9 mouse cellular contexts compared by ENCODE assay signal in genomic region chr1:85902108-85902561, GRCm38 (mm10). TPM values are rescaled to one million over a fixed set of nuclear protein-coding genes. Genes with fewer than 3 reads are reported as not detected.
A peak's percentile ranks its signal among the peaks of the same experiment; 100 is the strongest.
DNase-seq lines count a peak whose midpoint lies in the region; ATAC-seq and TF ChIP-seq lines count a peak whose summit lies in the region.
"Had no signal": no experiment of that assay in that cellular context is flagged by ENCODE, and none has a peak within 500 bp of the region (broad histone marks: within the 10 kb centered on the region; RNA-seq: fewer than 3 reads in every experiment).

No protein-coding gene starts in this region.

- no peak overlapping the region for H3K27ac ChIP-seq in kidney, adult 2 months (ENCODE audit: insufficient read depth, low read depth, low read length)
- peak overlapping the region; percentile 56; the same call in 1 of the 2 replicates for H3K27ac ChIP-seq in forebrain, embryonic 16.5 days (ENCODE audit: low read length)
- peak overlapping the region; percentile 37; the same call in 1 of the 2 replicates for H3K27ac ChIP-seq in hindbrain, postnatal 0 days

- no peak for TF ChIP-seq CTCF in kidney, adult 2 months (conservative IDR thresholded peaks at IDR 0.05; ENCODE audit: insufficient read depth, insufficient read length, low read depth, low read length)
- TF ChIP-seq CTCF in hindbrain, postnatal 0 days (IDR thresholded peaks at IDR 0.05; ENCODE audit: low read depth), result no peak

- H3K4me2 ChIP-seq in forebrain, embryonic 16.5 days (ENCODE audit: low read length), result no peak overlapping the region
- no peak overlapping the region for H3K4me2 ChIP-seq in hindbrain, postnatal 0 days (ENCODE audit: low read depth, low read length)

- H3K36me3 ChIP-seq in kidney, adult 2 months (ENCODE audit: control insufficient read depth, insufficient read depth, low read length), result peaks cover 2% of the 10 kb centered on the region
- H3K36me3 ChIP-seq in forebrain, embryonic 16.5 days (ENCODE audit: control insufficient read depth, insufficient read depth), result peaks cover 28% of the 10 kb centered on the region
- H3K36me3 ChIP-seq in hindbrain, postnatal 0 days (ENCODE audit: insufficient read depth, low read length), result peaks cover 40% of the 10 kb centered on the region

- 30% methylated on average over 7 of the region's 7 CpGs for WGBS in kidney, adult 2 months
- WGBS in forebrain, embryonic 16.5 days, result 8% methylated on average over 6 of the region's 7 CpGs
- 19% methylated on average over 7 of the region's 7 CpGs for WGBS in hindbrain, postnatal 0 days

- peak; percentile 44 for ATAC-seq in forebrain, embryonic 16.5 days
- ATAC-seq in hindbrain, postnatal 0 days, result peak; percentile 79

- H3K9me3 ChIP-seq in forebrain, embryonic 16.5 days (ENCODE audit: control insufficient read depth, low read length), result no peaks in the 10 kb centered on the region
- no peaks in the 10 kb centered on the region for H3K9me3 ChIP-seq in hindbrain, postnatal 0 days (ENCODE audit: low read length)

- DNase-seq in kidney, adult 2 months, result peak; percentile 22
- no peak for DNase-seq in kidney, adult 9 months
- DNase-seq in adrenal gland, postnatal 36 days, result peak; percentile 48 to 52
- peak; percentile 88 for DNase-seq in hindbrain, postnatal 0 days (ENCODE audit: low spot score)
- DNase-seq in skeletal muscle tissue, adult 2 months (ENCODE audit: low read depth, low spot score), result peak; percentile 33
- no peak for DNase-seq in natural killer cell, adult 2 months (ENCODE audit: low spot score in 2 of 2)
- no peak for DNase-seq in frontal cortex, postnatal 36 days (ENCODE audit: low spot score in 2 of 2)

- TF ChIP-seq POLR2A in kidney, adult 2 months (IDR thresholded peaks at IDR 0.05; ENCODE audit: low read depth, low read length), result no peak

- peaks cover 5% of the 10 kb centered on the region; the same call in 1 of the 2 replicates for H3K4me1 ChIP-seq in kidney, adult 2 months (ENCODE audit: control insufficient read depth, insufficient read depth, low read length)
- H3K4me1 ChIP-seq in forebrain, embryonic 16.5 days (replicated peaks; ENCODE audit: control insufficient read depth, insufficient read depth, low read length), result peaks cover 56% of the 10 kb centered on the region
- H3K4me1 ChIP-seq in hindbrain, postnatal 0 days (ENCODE audit: insufficient read depth, low read length), result peaks cover 56% of the 10 kb centered on the region

- no peaks in the 10 kb centered on the region for H3K27me3 ChIP-seq in kidney, adult 2 months (replicated peaks; ENCODE audit: control insufficient read depth, insufficient read depth, low read length)
- no peaks in the 10 kb centered on the region for H3K27me3 ChIP-seq in forebrain, embryonic 16.5 days (replicated peaks; ENCODE audit: control insufficient read depth, insufficient read depth, low read length)
- no peaks in the 10 kb centered on the region for H3K27me3 ChIP-seq in hindbrain, postnatal 0 days (ENCODE audit: insufficient read depth, low read length)

- no peak overlapping the region for H3K4me3 ChIP-seq in kidney, adult 2 months (ENCODE audit: insufficient read depth, low read depth, low read length)
- H3K4me3 ChIP-seq in forebrain, embryonic 16.5 days (replicated peaks; ENCODE audit: low read length), result no peak overlapping the region
- H3K4me3 ChIP-seq in hindbrain, postnatal 0 days (ENCODE audit: low read length), result no peak overlapping the region

- no peak overlapping the region for H3K9ac ChIP-seq in forebrain, embryonic 16.5 days (replicated peaks; ENCODE audit: low read depth, low read length)
- H3K9ac ChIP-seq in hindbrain, postnatal 0 days (replicated peaks; ENCODE audit: low read length), result no peak overlapping the region

RNA-seq across cellular contexts. Expression of gene Itm2c, which starts 8.1 kb away (rescaled TPM):
- polyA plus RNA-seq in kidney, adult 2 months (2012; rRNA removed), result 166 and 198 TPM in 2 replicates
- total RNA-seq in adrenal gland, postnatal 36 days (2021), result 100 to 1,000 TPM; 508 to 581 TPM
- 146 and 166 TPM in 2 replicates for polyA plus RNA-seq in forebrain, embryonic 16.5 days (2015; fragmentation: Nextera tagmentation; extraction: Ambion mirVana)
- total RNA-seq in hindbrain, postnatal 0 days (2014; rRNA removed), result 329 and 336 TPM in 2 replicates
- polyA plus RNA-seq in hindbrain, postnatal 0 days (2015; fragmentation: Nextera tagmentation; extraction: Ambion mirVana), result 244 and 253 TPM in 2 replicates

RNA-seq across cellular contexts. Expression of gene 4933407L21Rik, which starts 26.1 kb away (rescaled TPM):
- polyA plus RNA-seq in kidney, adult 2 months (2012; rRNA removed), result 0.06 and 0.12 TPM in 2 replicates
- not detected for total RNA-seq in adrenal gland, postnatal 36 days (2021)
- 3.6 and 5.6 TPM in 2 replicates for polyA plus RNA-seq in forebrain, embryonic 16.5 days (2015; fragmentation: Nextera tagmentation; extraction: Ambion mirVana)
- total RNA-seq in hindbrain, postnatal 0 days (2014; rRNA removed), result 11.8 and 18.8 TPM in 2 replicates
- polyA plus RNA-seq in hindbrain, postnatal 0 days (2015; fragmentation: Nextera tagmentation; extraction: Ambion mirVana), result 12.3 and 13.9 TPM in 2 replicates

RNA-seq across cellular contexts. Expression of gene Gpr55, which starts 58.7 kb away (rescaled TPM):
- 0.03 TPM in 1 of 2 replicates, not detected in the other for polyA plus RNA-seq in kidney, adult 2 months (2012; rRNA removed)
- total RNA-seq in adrenal gland, postnatal 36 days (2021), result 1 to 10 TPM; 2.7 to 2.8 TPM
- 0.16 TPM in 1 of 2 replicates, not detected in the other for polyA plus RNA-seq in forebrain, embryonic 16.5 days (2015; fragmentation: Nextera tagmentation; extraction: Ambion mirVana)
- 0.21 TPM in 1 of 2 replicates, not detected in the other for total RNA-seq in hindbrain, postnatal 0 days (2014; rRNA removed)
- polyA plus RNA-seq in hindbrain, postnatal 0 days (2015; fragmentation: Nextera tagmentation; extraction: Ambion mirVana), result 0.14 and 0.15 TPM in 2 replicates
- total RNA-seq: left cerebral cortex, postnatal 36 days had no signal

Comparison
In these comparisons a context has a peak if more than half of its experiments do, and no peak if none do; other contexts are left out.
1. DNase-seq: peak in kidney, adult 2 months (single experiment), adrenal gland, postnatal 36 days (2 of 2), hindbrain, postnatal 0 days (single experiment) and skeletal muscle tissue, adult 2 months (single experiment); none in kidney, adult 9 months (single experiment), natural killer cell, adult 2 months (0 of 2) and frontal cortex, postnatal 36 days (0 of 2).